Mouse (Mus musculus): ENCODE results near the gene Klk1b5.
"Not testable (repeated sequence)": the region's sequence is repeated elsewhere in the genome, so short reads cannot be mapped to it uniquely, and the experiment has no call there.

Gene Klk1b5

GRCm38 (mm10) chr7:44215645-44216044 lies at the start of gene Klk1b5:
Klk1b5 (plus strand) TSS chr7:44215945.
- DNase-seq: no peak

GRCm38 (mm10) chr7:44179299-44180045 lies 36.3 kb upstream of the Klk1b5 start:
- no peak for DNase-seq

GRCm38 (mm10) chr7:44186516-44186915 lies 29.2 kb upstream of the Klk1b5 start:
- DNase-seq: not testable (repeated sequence)

DNA sequence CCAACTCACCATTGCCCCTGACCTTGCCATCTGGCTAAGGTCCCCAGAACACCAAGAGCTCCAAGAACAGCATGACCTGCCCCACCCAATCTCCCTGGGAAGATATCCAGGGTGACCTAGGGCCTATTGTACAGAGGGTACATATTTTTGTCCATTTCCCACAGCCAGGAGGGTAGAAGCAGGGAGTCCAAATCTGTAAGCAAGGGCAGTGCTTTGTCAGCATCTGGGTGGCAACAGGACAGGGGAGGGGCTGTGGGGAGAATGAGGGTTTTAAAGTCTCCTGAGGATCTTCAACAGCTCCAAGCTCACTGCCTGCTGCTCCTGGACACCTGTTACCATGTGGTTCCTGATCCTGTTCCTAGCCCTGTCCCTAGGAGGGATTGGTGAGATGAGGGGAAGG lies 27.8 kb upstream of the Klk1b5 start, which contains the start of gene Klk1b24:
Gene Klk1b24, plus strand, starts transcription at position 301 of the 400 bp plus-strand sequence.
- not testable (repeated sequence) for DNase-seq

- not testable (repeated sequence) for DNase-seq
Measured at GRCm38 (mm10) chr7:44193466-44193865, 22.3 kb upstream of the Klk1b5 start.

DNA sequence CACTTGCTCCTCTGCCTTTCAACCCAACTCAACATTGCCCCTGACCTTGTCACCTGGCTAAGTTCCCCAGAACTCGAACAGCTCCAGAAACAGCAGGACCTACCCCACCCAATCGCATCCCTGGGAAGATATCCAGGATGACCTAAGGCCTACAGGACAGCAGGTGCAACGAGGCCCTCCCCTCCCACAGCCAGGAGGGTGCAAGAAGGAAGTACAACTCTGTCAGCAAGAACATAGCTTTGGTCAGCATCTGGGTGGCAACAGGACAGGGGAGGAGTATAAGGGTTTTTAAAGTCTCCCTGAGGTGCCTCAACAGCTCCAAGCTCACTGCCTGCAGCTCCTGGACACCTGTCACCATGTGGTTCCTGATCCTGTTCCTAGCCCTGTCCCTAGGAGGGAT lies 17.9 kb upstream of the Klk1b5 start, which contains the start of gene Klk1b3:
Gene Klk1b3, plus strand, starts transcription at position 301 of the 400 bp plus-strand sequence.
- no peak for DNase-seq

- DNase-seq: not testable (repeated sequence)
Measured at GRCm38 (mm10) chr7:44207135-44207534, 8.6 kb upstream of the Klk1b5 start, which contains the start of gene Klk1b4. Klk1b4 (plus strand) TSS chr7:44207435.

GRCm38 (mm10) chr7:44208307-44208706 lies 7.4 kb upstream of the Klk1b5 start:
- DNase-seq: no peak

DNA sequence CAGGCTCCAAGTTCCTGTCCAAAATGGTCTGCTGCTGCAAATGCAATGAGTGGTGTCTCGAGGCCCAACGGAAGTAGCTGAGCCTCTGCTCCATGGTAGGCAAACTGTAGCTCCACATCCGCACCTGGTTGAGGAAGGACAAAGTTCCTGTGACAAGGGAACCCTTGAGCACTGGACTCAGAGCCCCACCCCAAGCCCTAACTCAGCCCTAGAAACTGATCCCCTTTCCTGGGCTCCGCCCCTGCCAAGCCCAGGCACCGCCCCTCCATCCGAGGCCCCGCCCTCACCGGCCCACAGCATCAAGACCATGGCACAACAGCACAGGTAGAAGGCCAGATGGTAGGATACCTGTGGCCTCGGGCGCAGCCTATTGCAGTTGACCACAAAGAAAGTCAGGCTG lies 5.9 kb downstream of the Klk1b5 start:
- DNase-seq: peak; percentile 7

DNA sequence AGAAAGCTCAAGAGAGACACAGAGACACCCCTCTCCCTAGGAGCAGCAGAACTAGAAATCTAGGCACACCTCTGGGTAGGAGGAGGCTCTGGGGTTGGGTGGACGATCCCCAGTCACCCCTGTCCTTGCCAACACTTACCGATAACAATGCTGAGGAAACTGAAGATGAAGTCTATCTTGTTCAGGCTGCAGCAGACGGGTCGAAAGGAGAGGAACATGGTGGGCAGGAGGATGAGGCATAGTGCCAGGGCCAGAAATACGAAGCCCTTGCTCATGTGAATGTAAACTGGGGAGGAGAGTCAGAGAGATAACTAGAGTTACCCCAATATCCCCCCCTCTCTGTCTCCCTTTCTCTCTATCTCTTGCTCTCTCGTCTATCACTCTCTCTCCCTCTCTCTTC lies 6.6 kb downstream of the Klk1b5 start:
- DNase-seq: not testable (repeated sequence)

DNA sequence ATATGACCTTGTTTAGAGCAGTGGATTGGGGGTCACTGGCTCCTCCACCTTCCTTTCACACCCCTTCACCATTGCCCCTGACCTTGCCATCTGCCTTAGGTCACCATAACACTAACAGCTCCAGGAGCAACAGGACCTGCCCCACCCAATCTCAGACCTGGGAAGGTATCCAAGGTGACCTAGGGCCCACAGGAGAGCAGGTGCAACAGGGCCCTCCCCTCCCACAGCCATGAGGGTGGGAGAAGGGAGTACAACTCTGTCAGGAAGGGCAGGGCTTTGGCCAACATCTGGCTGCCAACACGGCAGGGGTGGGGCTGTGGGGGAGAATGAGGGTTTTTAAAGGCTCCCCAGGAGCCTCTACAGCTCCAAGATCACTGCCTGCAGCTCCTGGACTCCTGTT lies 9.3 kb downstream of the Klk1b5 start, which contains the start of gene Klk1:
Gene Klk1, plus strand, starts transcription at position 285 of the 400 bp plus-strand sequence.
- DNase-seq: no peak

- no peak for DNase-seq
Measured at GRCm38 (mm10) chr7:44235909-44236308, 20.2 kb downstream of the Klk1b5 start, which contains the start of gene Gm36864. Gm36864 (plus strand) TSS chr7:44236177.

GRCm38 (mm10) chr7:44239913-44240312 lies 24.2 kb downstream of the Klk1b5 start:
- DNase-seq: no peak

DNA sequence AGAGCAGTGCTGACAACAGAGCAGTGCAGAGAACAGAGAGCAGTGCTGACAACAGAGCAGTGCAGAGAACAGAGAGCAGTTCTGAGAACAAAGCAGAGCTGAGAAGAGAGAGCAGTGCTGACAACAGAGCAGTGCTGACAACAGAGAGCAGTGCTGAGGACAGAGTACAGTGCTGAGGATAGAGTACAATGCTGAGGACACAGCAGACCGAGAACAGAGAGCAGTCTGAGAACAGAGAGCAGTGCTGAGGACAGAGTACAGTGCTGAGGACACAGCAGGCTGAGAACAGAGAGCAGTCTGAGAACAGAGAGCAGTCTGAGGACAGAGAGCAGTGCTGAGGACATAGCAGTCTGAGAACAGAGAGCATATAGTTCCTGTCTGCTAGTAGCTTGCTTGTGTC lies 25.0 kb downstream of the Klk1b5 start:
- DNase-seq: no peak

DNA sequence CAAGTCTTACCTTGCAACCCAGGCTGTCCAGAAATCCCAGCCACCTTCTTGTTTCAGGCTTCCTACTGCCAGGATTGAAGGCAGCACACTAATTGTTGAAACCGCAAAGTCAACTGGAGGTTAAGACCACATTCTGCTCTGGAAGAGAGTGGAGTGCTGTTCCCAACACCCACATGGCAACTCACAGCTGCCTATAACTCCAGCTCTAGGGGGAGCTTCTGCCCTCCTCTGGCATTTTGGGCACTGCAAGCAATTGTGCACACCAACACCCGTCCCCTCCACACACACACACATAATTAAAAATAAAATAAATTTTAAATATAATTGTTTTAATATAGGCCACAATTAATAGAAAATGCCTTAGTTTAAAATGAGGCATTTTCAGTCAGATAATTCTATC lies 25.4 kb downstream of the Klk1b5 start:
- no peak for DNase-seq

DNA sequence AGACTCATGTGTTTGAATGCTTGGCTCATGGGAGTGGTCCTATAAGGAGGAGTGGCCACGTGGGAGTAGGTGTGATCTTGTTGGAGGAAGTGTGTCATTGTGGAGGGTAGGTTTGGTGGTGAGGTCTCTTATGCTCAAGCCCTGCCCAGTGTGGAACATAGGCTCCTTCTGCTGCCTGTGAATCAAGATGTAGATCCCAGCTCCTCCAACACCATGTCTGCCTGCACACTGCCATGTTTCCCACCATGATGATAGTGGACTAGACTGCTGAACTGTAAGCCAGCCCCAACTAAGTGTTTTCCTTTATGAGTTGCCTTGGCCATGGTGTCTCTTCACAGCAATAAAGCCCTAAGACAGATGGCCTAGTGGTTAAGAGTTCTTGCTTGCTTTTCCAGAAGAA lies 28.3 kb downstream of the Klk1b5 start:
- no peak for DNase-seq

DNA sequence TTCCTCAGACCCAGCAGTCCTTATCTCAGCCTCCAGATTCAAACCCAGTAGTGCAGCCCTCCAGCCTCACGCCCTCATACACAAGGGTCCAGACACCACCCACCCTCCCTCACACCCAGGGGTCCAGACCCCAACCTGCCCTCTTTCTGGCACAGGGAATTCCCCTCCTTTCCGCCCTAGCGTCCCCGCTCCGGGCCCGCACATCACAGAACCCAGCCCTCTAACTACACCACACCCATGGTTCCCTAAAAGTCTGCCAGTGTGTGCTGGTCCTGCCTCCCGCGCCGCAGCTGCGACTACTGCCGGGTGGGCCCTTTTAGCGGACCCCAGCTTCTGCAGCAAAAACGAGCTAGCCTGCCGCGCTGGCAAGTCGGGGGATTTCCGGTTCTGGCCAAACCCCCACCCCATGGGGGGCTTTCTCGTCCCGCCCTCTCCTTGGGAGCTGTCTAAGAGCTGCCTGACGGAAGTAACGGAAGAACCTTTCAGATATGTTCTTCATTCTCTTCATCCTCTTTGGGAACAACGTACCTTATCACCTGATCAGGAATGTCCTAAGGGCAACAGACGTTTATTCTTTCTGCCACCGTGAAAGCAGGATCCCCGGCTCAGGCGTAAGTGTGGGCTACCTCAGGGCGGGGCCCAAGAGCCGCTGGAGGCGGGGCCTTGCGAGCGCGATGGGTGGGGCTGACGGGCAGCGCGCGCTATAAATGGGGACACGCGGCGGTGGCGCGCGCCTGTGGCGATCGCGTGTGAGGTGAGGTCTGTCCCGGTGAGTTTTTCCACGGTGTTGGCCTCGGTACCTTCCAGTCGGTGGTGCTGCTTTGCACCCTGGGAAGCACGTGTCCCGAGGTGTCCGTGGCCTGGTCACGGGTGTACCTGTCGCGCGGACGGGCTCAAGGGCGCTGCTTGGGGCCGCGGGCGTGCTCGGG lies 30.6 kb downstream of the Klk1b5 start, which contains the start of the genes 1700028J19Rik and 2410002F23Rik:
Gene 1700028J19Rik, minus strand, starts transcription at position 641 of the 929 bp plus-strand sequence.
Gene 2410002F23Rik, plus strand, starts transcription at position 668 of the 929 bp plus-strand sequence.
- DNase-seq: peak; percentile 90

GRCm38 (mm10) chr7:44246984-44247470 lies 31.3 kb downstream of the Klk1b5 start:
- DNase-seq: no peak

DNA sequence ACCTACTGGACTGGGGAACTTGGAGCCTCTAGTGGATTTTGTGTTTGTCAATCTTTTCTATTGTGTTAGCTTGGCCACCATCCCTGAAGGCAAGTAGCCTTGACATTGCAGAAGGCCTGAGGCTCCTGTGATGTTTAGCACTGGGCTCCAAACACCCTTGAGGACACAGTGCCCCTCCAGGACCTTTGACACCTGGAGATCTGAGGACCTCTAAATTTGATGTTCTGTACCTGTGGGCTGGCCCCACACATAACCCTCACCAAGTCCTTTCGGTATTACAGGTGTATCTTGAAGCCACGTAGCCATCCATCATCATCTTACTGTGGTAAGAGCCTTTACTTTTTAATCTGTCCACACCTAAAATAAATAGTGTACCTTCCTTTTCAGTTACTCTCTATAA lies 32.2 kb downstream of the Klk1b5 start:
- DNase-seq: no peak

DNA sequence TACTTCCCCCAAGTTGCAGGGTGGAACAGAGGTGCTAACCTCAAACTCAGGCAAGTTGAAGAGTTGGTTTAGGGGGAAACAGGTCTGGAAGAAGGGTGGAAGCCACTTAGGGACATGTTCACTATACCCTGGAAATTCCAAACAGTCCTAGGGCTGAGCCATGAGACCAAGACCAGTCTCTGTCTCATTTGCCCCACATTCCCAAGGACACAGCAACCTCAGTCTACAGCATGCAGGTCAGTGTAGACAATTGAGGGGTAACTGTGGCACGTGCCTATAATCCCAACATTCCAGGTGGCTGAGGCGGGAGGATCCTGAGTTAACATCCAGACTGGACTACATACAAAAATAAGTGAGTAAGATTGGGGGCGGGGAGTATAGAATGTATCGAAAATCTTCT lies 33.5 kb downstream of the Klk1b5 start:
- DNase-seq: no peak

GRCm38 (mm10) chr7:44250732-44251275 lies 35.1 kb downstream of the Klk1b5 start:
- not testable (repeated sequence) for DNase-seq

DNA sequence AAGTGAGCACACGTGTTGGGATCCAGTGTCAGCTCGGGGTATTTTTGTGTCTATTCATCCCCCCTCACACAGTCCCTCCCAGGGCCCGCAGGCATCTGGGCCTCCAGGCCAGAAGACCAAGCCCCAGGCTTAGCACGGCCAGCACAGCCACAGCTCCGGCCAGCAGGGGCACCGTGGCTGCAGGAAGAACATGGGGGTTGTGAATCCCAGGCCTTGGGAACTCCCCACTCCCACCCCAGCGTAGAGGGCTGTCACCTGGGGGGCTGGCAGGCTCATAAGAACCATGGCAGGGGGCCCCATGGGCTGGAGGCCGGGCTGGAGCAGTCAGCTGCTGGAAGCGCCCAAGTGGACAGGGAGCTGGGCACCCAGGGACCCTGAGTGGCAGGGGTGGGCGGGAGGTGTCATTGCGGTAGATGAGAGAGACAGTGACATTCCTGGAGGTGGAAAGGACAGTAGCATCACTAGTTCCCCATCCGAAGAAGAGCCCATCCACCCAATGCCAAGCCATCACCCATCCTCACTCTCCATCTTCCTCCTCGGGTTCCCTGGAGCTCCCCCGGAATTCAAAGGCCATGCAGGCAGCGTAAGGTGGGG lies 37.4 kb downstream of the Klk1b5 start:
- DNase-seq: no peak

Measured in liver (tissue).